Mouse (Mus musculus) kidney, postnatal 0 days (tissue): ENCODE measurements at regions not wholly inside any gene's neighbourhood (a gene's known extent, or its start where the extent isn't known, plus 50 kb on each side); places are given as distances from the start of the nearest gene placed in this dataset.

Experiments used
- ATAC-seq: fragments of 200-750 bp; cut with Nextera tagmentation; replicated peaks from 2 replicates; pipeline ENCODE4 v1.8.0; 2017; ENCODE audit warnings: low read depth, moderate number of reproducible peaks, moderate TSS enrichment, moderate library complexity; ENCODE audit not compliant: low FRiP score
- DNase-seq: peaks from one replicate; pipeline ENCODE4 v3.0.0-alpha.2; 2016; ENCODE audit warnings: low spot score
- H3K27ac ChIP-seq: fragments of 300-500 bp; sonication (generic); 2 replicates; pipeline ENCODE4 v1.5.1; 2014; ENCODE audit warnings: mild to moderate bottlenecking
- H3K27me3 ChIP-seq: fragments of 300-500 bp; sonication (generic); 2 replicates; pipeline ENCODE4 v1.6.1; 2014; ENCODE audit warnings: low read length, mixed read lengths; ENCODE audit not compliant: insufficient read depth
- H3K36me3 ChIP-seq: fragments of 300-500 bp; sonication (generic); 2 replicates; pipeline ENCODE4 v1.6.1; 2014; ENCODE audit warnings: low read length, mixed read lengths; ENCODE audit not compliant: insufficient read depth
- H3K4me1 ChIP-seq: fragments of 300-500 bp; sonication (generic); replicated peaks from 2 replicates; pipeline ENCODE4 v1.6.1; 2014; ENCODE audit warnings: antibody characterized with exemption, low read length, mixed read lengths; ENCODE audit not compliant: insufficient read depth
- H3K4me2 ChIP-seq: fragments of 300-500 bp; sonication (generic); 2 replicates; pipeline ENCODE4 v1.6.1; 2014; ENCODE audit warnings: mild to moderate bottlenecking, low read length, moderate library complexity, mixed read lengths
- H3K4me3 ChIP-seq: fragments of 300-500 bp; sonication (generic); replicated peaks from 2 replicates; pipeline ENCODE4 v1.5.1; 2014; ENCODE audit warnings: low read depth, low read length
- H3K9ac ChIP-seq: fragments of 300-500 bp; sonication (generic); 2 replicates; pipeline ENCODE4 v1.6.1; 2014; ENCODE audit warnings: low read depth, low read length
- H3K9me3 ChIP-seq: fragments of 300-500 bp; sonication (generic); replicated peaks from 2 replicates; pipeline ENCODE4 v1.6.1; 2016; ENCODE audit warnings: low read length, inconsistent platforms, mixed read lengths
- CTCF ChIP-seq: IDR thresholded peaks from 2 replicates; pipeline ENCODE4 v1.5.1; 2016; ENCODE audit warnings: antibody characterized with exemption, low read depth, mild to moderate bottlenecking, moderate library complexity
- WGBS: fragments of 180-500 bp; shearing (Covaris S2); extraction: QIAGEN DNeasy Blood & Tissue Kit; methylation state at CpG from one replicate; pipeline ENCODE4 v1.1.7; 2014; 5-methylcytosine and 5-hydroxymethylcytosine counted together

DNA sequence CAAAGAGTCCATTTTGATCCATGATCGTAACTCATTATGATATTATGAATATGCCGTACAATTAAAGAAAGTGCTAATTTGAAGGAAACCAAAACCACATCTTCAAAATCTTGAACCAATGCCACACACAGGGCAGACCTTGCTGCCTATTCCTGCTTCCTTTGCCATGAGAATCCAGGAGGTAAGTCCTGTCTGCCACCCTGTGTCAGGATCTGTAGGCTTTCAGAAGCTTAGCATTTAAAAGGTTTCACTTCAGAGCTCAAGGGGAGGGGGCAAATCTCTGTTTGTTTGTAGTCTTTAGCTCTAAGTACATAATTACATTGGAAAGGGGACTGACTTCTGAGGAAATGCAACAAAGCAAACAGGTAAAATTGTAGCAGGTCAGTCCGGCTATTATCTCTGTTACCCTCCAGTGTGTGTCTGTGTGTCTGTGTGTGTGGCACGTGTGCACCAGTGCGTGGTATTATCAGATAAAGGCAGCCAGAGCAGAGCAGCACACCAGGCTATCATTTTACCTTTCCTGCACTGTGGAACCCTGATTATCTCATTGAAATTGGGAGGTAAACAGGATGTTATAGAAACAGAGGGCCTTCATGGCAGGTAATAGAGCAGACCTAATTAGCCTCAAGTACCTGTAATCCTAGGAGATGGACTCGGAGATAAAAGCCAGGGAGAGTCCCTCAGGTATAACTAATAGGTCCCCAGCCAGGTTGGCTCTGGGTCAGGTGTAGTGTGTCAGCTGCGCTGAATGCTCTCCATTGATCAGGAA lies 948.0 kb upstream of the Zeb2 start:
- ATAC-seq: peak; percentile 43; the same call in 1 of the 2 replicates
- TF ChIP-seq CTCF: peak; percentile 30; the same call in 1 of the 2 replicates
- no peaks in the 10 kb centered on the region for H3K27me3 ChIP-seq
- no peaks in the 10 kb centered on the region for H3K4me1 ChIP-seq
- 51% methylated on average over 7 of the region's 7 CpGs for WGBS
- H3K4me3 ChIP-seq: no peak overlapping the region
- H3K9ac ChIP-seq: no peak overlapping the region
- H3K27ac ChIP-seq: no peak overlapping the region
- H3K4me2 ChIP-seq: no peak overlapping the region
- peak; percentile 10 for DNase-seq
- H3K36me3 ChIP-seq: no peaks in the 10 kb centered on the region
- H3K9me3 ChIP-seq: no peaks in the 10 kb centered on the region

DNA sequence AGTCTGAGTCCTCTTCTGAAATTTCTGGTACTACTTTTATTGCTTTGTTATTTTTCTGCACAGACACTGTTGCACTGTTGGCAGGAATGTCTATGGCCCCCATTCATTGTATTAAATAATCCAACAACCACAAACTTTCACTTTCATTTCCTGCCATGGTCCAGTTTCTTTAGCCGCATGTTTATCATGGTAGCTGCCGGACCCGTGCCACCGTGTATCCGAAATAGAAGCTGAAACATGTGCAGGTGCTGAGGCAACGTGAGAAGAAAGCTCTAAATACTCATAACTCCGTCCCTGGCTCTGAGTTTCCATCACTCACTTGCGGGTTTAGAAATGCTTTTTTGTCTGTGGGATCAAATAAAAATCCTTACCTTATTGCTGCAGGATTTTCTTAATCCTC lies 938.5 kb upstream of the Zeb2 start:
- 72% methylated on average over 8 of the region's 8 CpGs for WGBS
- no peak for TF ChIP-seq CTCF

DNA sequence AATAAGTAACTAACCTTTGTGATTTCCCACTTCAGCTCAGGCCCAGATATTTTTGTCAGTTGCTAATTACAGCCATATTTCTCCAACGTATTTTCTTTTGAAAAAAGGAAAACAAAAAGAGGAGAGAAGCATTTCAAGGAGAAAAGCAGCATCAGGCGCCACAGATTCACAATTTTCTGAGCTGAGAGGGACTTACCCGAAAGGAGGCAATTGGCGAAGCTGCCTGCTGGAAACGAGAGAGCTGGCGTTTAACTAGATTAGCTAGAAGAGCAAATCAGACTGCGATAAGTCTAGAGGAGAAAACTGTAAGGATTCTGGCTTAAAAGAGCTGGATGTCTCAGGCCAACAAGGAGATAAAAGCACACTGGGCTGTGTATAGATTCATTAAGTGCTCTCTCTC lies 937.7 kb upstream of the Zeb2 start:
- Histone ChIP-seq H3K36me3 (no peaks in the 10 kb centered on the region), H3K4me2 (no peak overlapping the region), H3K27ac (no peak overlapping the region), H3K4me1 (no peaks in the 10 kb centered on the region), H3K9ac (no peak overlapping the region), H3K4me3 (no peak overlapping the region), H3K27me3 (no peaks in the 10 kb centered on the region), H3K9me3 (no peaks in the 10 kb centered on the region)
- no peak for TF ChIP-seq CTCF
- DNase-seq: no peak
- no peak for ATAC-seq
- WGBS: 77% methylated on average over 7 of the region's 7 CpGs

More for the DNA sequence above, 938.5 kb upstream of the Zeb2 start:
- H3K36me3 ChIP-seq: no peaks in the 10 kb centered on the region
- H3K27ac ChIP-seq: no peak overlapping the region
- H3K9me3 ChIP-seq: no peaks in the 10 kb centered on the region
- no peak overlapping the region for H3K4me2 ChIP-seq
- no peaks in the 10 kb centered on the region for H3K27me3 ChIP-seq
- H3K9ac ChIP-seq: no peak overlapping the region
- DNase-seq: no peak
- H3K4me1 ChIP-seq: no peaks in the 10 kb centered on the region
- H3K4me3 ChIP-seq: no peak overlapping the region
- ATAC-seq: no peak

DNA sequence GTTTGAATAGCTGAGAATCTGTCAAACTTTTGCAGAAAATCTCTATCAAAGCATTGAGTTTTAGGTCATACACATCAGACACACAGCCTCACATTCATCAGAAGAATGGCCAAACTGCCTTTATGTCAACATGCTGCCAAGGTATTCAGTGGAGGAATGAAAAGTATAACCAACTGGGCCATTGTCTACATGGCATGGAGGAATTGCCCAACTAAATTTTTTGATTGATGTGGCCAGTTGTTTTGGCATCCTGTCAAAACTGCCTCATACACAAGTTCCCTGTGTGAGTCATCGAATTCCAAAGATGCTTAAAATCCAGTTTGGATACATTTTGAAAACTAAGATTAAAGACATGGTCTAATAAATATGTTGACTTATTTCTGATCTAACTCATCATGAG lies 904.7 kb upstream of the Zeb2 start:
- Histone ChIP-seq H3K27ac (no peak overlapping the region), H3K4me3 (no peak overlapping the region), H3K9ac (no peak overlapping the region), H3K36me3 (no peaks in the 10 kb centered on the region), H3K4me2 (no peak overlapping the region), H3K4me1 (no peaks in the 10 kb centered on the region), H3K9me3 (no peaks in the 10 kb centered on the region), H3K27me3 (no peaks in the 10 kb centered on the region)
- 89% methylated on average over 1 of the region's 1 CpGs for WGBS
- DNase-seq (no peak), ATAC-seq (no peak)
- TF ChIP-seq CTCF: no peak

DNA sequence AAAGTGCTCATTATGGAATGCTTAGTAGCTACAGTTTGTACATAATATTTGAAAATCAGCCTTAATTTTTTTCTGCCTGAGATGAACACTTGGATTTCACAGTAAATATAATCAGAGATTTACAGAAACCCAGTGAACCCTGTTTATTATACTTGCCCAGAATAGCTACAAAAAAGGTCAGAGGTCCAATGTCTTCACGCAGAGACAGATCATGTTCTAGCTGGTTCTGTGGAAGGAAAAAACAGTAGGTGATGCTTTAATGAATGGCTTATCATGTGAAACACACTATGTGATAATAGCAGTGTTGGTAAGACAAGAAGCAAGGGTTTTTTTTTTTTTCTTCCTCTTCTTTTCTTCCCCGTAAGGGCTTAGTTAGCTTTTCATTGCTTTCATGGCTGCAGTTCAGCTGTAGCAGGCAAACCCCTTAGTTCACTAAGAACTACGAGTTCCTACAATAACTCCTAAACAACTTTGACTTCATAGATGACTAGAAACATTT lies 896.6 kb upstream of the Zeb2 start:
- H3K9ac ChIP-seq: no peak overlapping the region
- ATAC-seq: no peak
- no peak overlapping the region for H3K4me2 ChIP-seq
- no peak overlapping the region for H3K4me3 ChIP-seq
- no peaks in the 10 kb centered on the region for H3K4me1 ChIP-seq
- WGBS: 57% methylated on average over 3 of the region's 3 CpGs
- TF ChIP-seq CTCF: no peak
- no peak overlapping the region for H3K27ac ChIP-seq
- H3K27me3 ChIP-seq: no peaks in the 10 kb centered on the region
- H3K9me3 ChIP-seq: no peaks in the 10 kb centered on the region
- no peaks in the 10 kb centered on the region for H3K36me3 ChIP-seq
- no peak for DNase-seq

DNA sequence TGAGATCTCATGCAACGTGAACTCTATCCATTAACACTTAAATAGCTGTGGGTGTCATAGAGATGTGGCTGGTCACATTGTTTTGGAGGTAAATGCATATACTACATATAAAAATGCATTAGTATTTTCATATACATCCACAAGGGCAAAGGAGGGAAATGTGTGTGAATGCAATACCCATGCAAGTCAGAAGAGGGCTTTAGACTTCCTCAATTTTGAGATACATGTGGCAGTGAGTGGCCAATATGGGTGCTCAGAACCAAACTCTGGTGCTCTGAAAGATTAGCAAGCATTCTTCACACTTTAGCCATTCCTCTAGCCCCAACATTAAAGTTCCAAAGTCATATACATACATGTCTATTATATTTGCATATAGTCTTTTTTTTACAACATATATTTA lies 895.5 kb upstream of the Zeb2 start:
- Histone ChIP-seq H3K27me3 (no peaks in the 10 kb centered on the region), H3K27ac (no peak overlapping the region), H3K4me1 (no peaks in the 10 kb centered on the region), H3K9me3 (no peaks in the 10 kb centered on the region), H3K9ac (no peak overlapping the region), H3K36me3 (no peaks in the 10 kb centered on the region), H3K4me2 (no peak overlapping the region), H3K4me3 (no peak overlapping the region)
- WGBS: 82% methylated on average over 1 of the region's 1 CpGs
- DNase-seq: no peak
- no peak for ATAC-seq
- TF ChIP-seq CTCF: no peak
